Mouse (Mus musculus): ENCODE data around the gene Neurog3.

Gene Neurog3

GRCm38 (mm10) chr10:62132691-62133281, at the start of gene Neurog3:
Neurog3 (plus strand) TSS chr10:62133090.
- in situ Hi-C loops (cut with MboI; ENCODE audit: unreplicated experiment in 2 of 2), result no loop called here

GRCm38 (mm10) chr10:62086044-62086443, 46.8 kb upstream of the Neurog3 start:
- in situ Hi-C loops (cut with MboI; ENCODE audit: unreplicated experiment in 2 of 2), result no loop called here

- in situ Hi-C loops (cut with MboI; ENCODE audit: unreplicated experiment in 2 of 2), result no loop called here
Observed at GRCm38 (mm10) chr10:62086826-62087225, 46.1 kb upstream of the Neurog3 start.

- in situ Hi-C loops (cut with MboI; ENCODE audit: unreplicated experiment in 2 of 2), result no loop called here
Observed at GRCm38 (mm10) chr10:62088411-62088810, 44.5 kb upstream of the Neurog3 start.

- in situ Hi-C loops (cut with MboI; ENCODE audit: unreplicated experiment in 2 of 2), result no loop called here
Observed at GRCm38 (mm10) chr10:62089071-62089470, 43.8 kb upstream of the Neurog3 start.

GRCm38 (mm10) chr10:62089486-62089885, 43.4 kb upstream of the Neurog3 start:
- in situ Hi-C loops (cut with MboI; ENCODE audit: unreplicated experiment in 2 of 2), result no loop called here

GRCm38 (mm10) chr10:62093903-62094302, 39.0 kb upstream of the Neurog3 start:
- in situ Hi-C loops (cut with MboI; ENCODE audit: unreplicated experiment in 2 of 2), result no loop called here

- in situ Hi-C loops (cut with MboI; ENCODE audit: unreplicated experiment in 2 of 2), result no loop called here
Observed at GRCm38 (mm10) chr10:62094401-62094800, 38.5 kb upstream of the Neurog3 start.

- in situ Hi-C loops (cut with MboI; ENCODE audit: unreplicated experiment in 2 of 2), result loop anchor here (10.0 kb wide), 4 partner anchors 75 to 385 kb away; partner anchors contain the start of genes Tacr2 (in 1 of the 2) and Vps26a (in 1 of the 2)
Observed at GRCm38 (mm10) chr10:62099749-62100403, 33.0 kb upstream of the Neurog3 start.

GRCm38 (mm10) chr10:62101504-62102439, 31.1 kb upstream of the Neurog3 start:
- in situ Hi-C loops (cut with MboI; ENCODE audit: unreplicated experiment in 2 of 2), result loop anchor here (10.0 kb wide), 4 partner anchors 73 to 383 kb away; partner anchors contain the start of genes Tacr2 (in 1 of the 2) and Vps26a (in 1 of the 2)

GRCm38 (mm10) chr10:62104835-62105576, 27.9 kb upstream of the Neurog3 start:
- in situ Hi-C loops (cut with MboI; ENCODE audit: unreplicated experiment in 2 of 2), result loop anchor here (5.0 to 10.0 kb wide), 5 partner anchors 70 to 380 kb away; partner anchors contain the start of genes Tacr2 (in 1 of the 2) and Vps26a (in 1 of the 2)

- in situ Hi-C loops (cut with MboI; ENCODE audit: unreplicated experiment in 2 of 2), result loop anchor here (5.0 to 10.0 kb wide), 5 partner anchors 68 to 378 kb away; partner anchors contain the start of genes Tacr2 (in 1 of the 2) and Vps26a (in 1 of the 2)
Observed at GRCm38 (mm10) chr10:62107048-62107447, 25.8 kb upstream of the Neurog3 start.

- in situ Hi-C loops (cut with MboI; ENCODE audit: unreplicated experiment in 2 of 2), result no loop called here
Observed at GRCm38 (mm10) chr10:62110504-62111206, 22.2 kb upstream of the Neurog3 start.

- in situ Hi-C loops (cut with MboI; ENCODE audit: unreplicated experiment in 2 of 2), result no loop called here
Observed at GRCm38 (mm10) chr10:62111207-62111576, 21.7 kb upstream of the Neurog3 start.

- in situ Hi-C loops (cut with MboI; ENCODE audit: unreplicated experiment in 2 of 2), result no loop called here
Observed at GRCm38 (mm10) chr10:62113865-62114647, 18.8 kb upstream of the Neurog3 start.

- in situ Hi-C loops (cut with MboI; ENCODE audit: unreplicated experiment in 2 of 2), result no loop called here
Observed at GRCm38 (mm10) chr10:62127137-62127536, 5.8 kb upstream of the Neurog3 start.

GRCm38 (mm10) chr10:62127711-62128231, 5.1 kb upstream of the Neurog3 start:
- in situ Hi-C loops (cut with MboI; ENCODE audit: unreplicated experiment in 2 of 2), result no loop called here

GRCm38 (mm10) chr10:62128316-62128951, 4.5 kb upstream of the Neurog3 start:
- in situ Hi-C loops (cut with MboI; ENCODE audit: unreplicated experiment in 2 of 2), result no loop called here
